Mouse (Mus musculus) heart, embryonic 13.5 days (tissue): Measurements from ENCODE around the gene Gm10130. TPM values are rescaled to one million over a fixed set of nuclear protein-coding genes. Genes with fewer than 3 reads are reported as not detected.
"Not testable (repeated sequence)": the region's sequence is repeated elsewhere in the genome, so short reads cannot be mapped to it uniquely, and the experiment has no call there.

ENCODE experiments used
- ATAC-seq: fragments of 200-750 bp; cut with Nextera tagmentation; 2 replicates; pipeline ENCODE4 v1.8.0; 2017; ENCODE audit warnings: moderate TSS enrichment; ENCODE audit not compliant: insufficient number of reproducible peaks, low FRiP score, low TSS enrichment; ENCODE audit errors: extremely low read depth
- H3K27ac ChIP-seq: fragments of 300-500 bp; sonication (generic); replicated peaks from 2 replicates; pipeline ENCODE4 v1.5.1; 2015; ENCODE audit warnings: moderate library complexity, mild to moderate bottlenecking, inconsistent platforms
- H3K27me3 ChIP-seq: fragments of 300-500 bp; sonication (generic); replicated peaks from 2 replicates; pipeline ENCODE4 v1.6.1; 2015; ENCODE audit warnings: mild to moderate bottlenecking, inconsistent platforms
- H3K36me3 ChIP-seq: fragments of 300-500 bp; sonication (generic); 2 replicates; pipeline ENCODE4 v1.6.1; 2015; ENCODE audit warnings: mild to moderate bottlenecking, inconsistent platforms
- H3K4me1 ChIP-seq: fragments of 300-500 bp; sonication (generic); 2 replicates; pipeline ENCODE4 v1.6.1; 2015; ENCODE audit warnings: inconsistent platforms
- H3K4me2 ChIP-seq: fragments of 300-500 bp; sonication (generic); 2 replicates; pipeline ENCODE4 v1.6.1; 2015; ENCODE audit warnings: inconsistent platforms, mild to moderate bottlenecking, moderate library complexity
- H3K4me3 ChIP-seq: fragments of 300-500 bp; sonication (generic); 2 replicates; pipeline ENCODE4 v1.5.1; 2015; ENCODE audit warnings: moderate library complexity, mild to moderate bottlenecking, inconsistent platforms
- H3K9ac ChIP-seq: fragments of 300-500 bp; sonication (generic); 2 replicates; pipeline ENCODE4 v1.6.1; 2015; ENCODE audit warnings: inconsistent platforms, mild to moderate bottlenecking, moderate library complexity
- H3K9me3 ChIP-seq: fragments of 300-500 bp; sonication (generic); 2 replicates; pipeline ENCODE4 v1.6.1; 2016; ENCODE audit warnings: inconsistent platforms
- WGBS: fragments of 180-500 bp; shearing (Covaris S2); methylation state at CpG from one replicate; pipeline ENCODE4 v1.1.7; 2015; ENCODE audit warnings: mixed read lengths; 5-methylcytosine and 5-hydroxymethylcytosine counted together
- polyA plus RNA-seq: library from polyadenylated mRNA; unstranded; fragments of >200 nt; fragmentation: Nextera tagmentation; extraction: Ambion mirVana; gene quantifications from 2 replicates; pipeline ENCODE4 v1.2.1, GENCODE M21; 2015

The Gm10130 gene
- 1.9 and 2.2 TPM in 2 replicates for polyA plus RNA-seq

- Histone ChIP-seq H3K4me2 (no peak within 1 kb of the TSS), H3K36me3 (peaks cover 64% of the 10 kb centered on the region), H3K9me3 (peaks cover 50% of the 10 kb centered on the region), H3K9ac (no peak within 1 kb of the TSS), H3K27ac (no peak within 1 kb of the TSS), H3K4me3 (no peak within 1 kb of the TSS), H3K27me3 (no peaks in the 10 kb centered on the region), H3K4me1 (no peaks in the 10 kb centered on the region)
- 90% methylated on average over 5 of the region's 5 CpGs for WGBS
- ATAC-seq, result no peak
These were observed at the start of gene Gm10130 for GRCm38 (mm10) chr2:150323402-150323801. Gene Gm10130 (plus strand): TSS chr2:150323702.

GRCm38 (mm10) chr2:150293669-150294068 lies 29.8 kb upstream of the Gm10130 start:
- ATAC-seq, result no peak
- no peaks in the 10 kb centered on the region for H3K4me1 ChIP-seq

GRCm38 (mm10) chr2:150299096-150299495 lies 24.4 kb upstream of the Gm10130 start:
- Histone ChIP-seq H3K27ac (no peak overlapping the region), H3K9ac (no peak overlapping the region), H3K4me1 (no peaks in the 10 kb centered on the region), H3K36me3 (no peaks in the 10 kb centered on the region), H3K9me3 (peaks cover 15% of the 10 kb centered on the region), H3K4me3 (no peak overlapping the region), H3K4me2 (no peak overlapping the region), H3K27me3 (no peaks in the 10 kb centered on the region)
- ATAC-seq, result no peak
- 22% methylated on average over 1 of the region's 1 CpGs for WGBS

More at GRCm38 (mm10) chr2:150293669-150294068, 29.8 kb upstream of the Gm10130 start:
- Histone ChIP-seq H3K27me3 (no peaks in the 10 kb centered on the region), H3K9me3 (no peaks in the 10 kb centered on the region), H3K4me3 (no peak overlapping the region), H3K36me3 (no peaks in the 10 kb centered on the region), H3K27ac (no peak overlapping the region), H3K4me2 (no peak overlapping the region), H3K9ac (no peak overlapping the region)
- WGBS, result 52% methylated on average over 6 of the region's 6 CpGs

GRCm38 (mm10) chr2:150307183-150307773 lies 16.2 kb upstream of the Gm10130 start:
- 71% methylated on average over 10 of the region's 10 CpGs for WGBS
- Histone ChIP-seq H3K4me2 (no peak overlapping the region), H3K4me3 (no peak overlapping the region), H3K4me1 (peaks cover 4% of the 10 kb centered on the region; the same call in 1 of the 2 replicates), H3K9me3 (peaks cover 4% of the 10 kb centered on the region; the same call in 1 of the 2 replicates), H3K27ac (no peak overlapping the region), H3K9ac (no peak overlapping the region), H3K27me3 (no peaks in the 10 kb centered on the region), H3K36me3 (no peaks in the 10 kb centered on the region)
- ATAC-seq, result no peak

- H3K4me2 ChIP-seq, result peak overlapping the region; percentile 73
- H3K9me3 ChIP-seq, H3K4me1 ChIP-seq, H3K27me3 ChIP-seq: not testable (repeated sequence)
- H3K27ac ChIP-seq, result peak overlapping the region; percentile 71
- 8% methylated on average over 19 of the region's 19 CpGs for WGBS
- H3K36me3 ChIP-seq, result peaks cover 11% of the 10 kb centered on the region
- H3K9ac ChIP-seq, result peak overlapping the region; percentile 85
- H3K4me3 ChIP-seq, result peak overlapping the region; percentile 71
- ATAC-seq, result peak; percentile 89
These were observed 12.3 kb upstream of the Gm10130 start for GRCm38 (mm10) chr2:150310952-150311884.

- no peak overlapping the region for H3K4me2 ChIP-seq
- H3K4me1 ChIP-seq, result peaks cover 4% of the 10 kb centered on the region; the same call in 1 of the 2 replicates
- H3K27me3 ChIP-seq, result no peaks in the 10 kb centered on the region
- H3K9me3 ChIP-seq, result peaks cover 26% of the 10 kb centered on the region; the same call in 1 of the 2 replicates
- H3K27ac ChIP-seq, result no peak overlapping the region
- no peak overlapping the region for H3K4me3 ChIP-seq
- H3K36me3 ChIP-seq, result peaks cover 41% of the 10 kb centered on the region
- H3K9ac ChIP-seq, result no peak overlapping the region
- ATAC-seq, result no peak
These were observed 7.4 kb upstream of the Gm10130 start for GRCm38 (mm10) chr2:150316140-150316539.

GRCm38 (mm10) chr2:150318973-150319372 lies 4.5 kb upstream of the Gm10130 start:
- Histone ChIP-seq H3K9me3 (peaks cover 40% of the 10 kb centered on the region), H3K4me3 (no peak overlapping the region), H3K4me1 (no peaks in the 10 kb centered on the region), H3K27ac (no peak overlapping the region), H3K9ac (no peak overlapping the region), H3K36me3 (peaks cover 57% of the 10 kb centered on the region), H3K4me2 (no peak overlapping the region), H3K27me3 (no peaks in the 10 kb centered on the region)
- 91% methylated on average over 1 of the region's 1 CpGs for WGBS
- no peak for ATAC-seq

- H3K4me1 ChIP-seq, H3K9me3 ChIP-seq, H3K27ac ChIP-seq, ATAC-seq, H3K36me3 ChIP-seq, H3K4me2 ChIP-seq, H3K4me3 ChIP-seq, H3K27me3 ChIP-seq, H3K9ac ChIP-seq: not testable (repeated sequence)
These were observed 33.6 kb downstream of the Gm10130 start for GRCm38 (mm10) chr2:150357136-150357535.

- ATAC-seq, result peak; percentile 89
- WGBS, result 8% methylated on average over 17 of the region's 17 CpGs
These were observed 38.8 kb downstream of the Gm10130 start, which contains the start of gene 3300002I08Rik for GRCm38 (mm10) chr2:150362113-150362877. Gene 3300002I08Rik (minus strand): TSS chr2:150362765.

GRCm38 (mm10) chr2:150362878-150363229 lies 39.4 kb downstream of the Gm10130 start:
- ATAC-seq, result 0 out of 2 replicates have a peak, but pooled peaks have one; percentile 17
- H3K27ac ChIP-seq, result peak overlapping the region; percentile 88
- H3K36me3 ChIP-seq, result no peaks in the 10 kb centered on the region

More at GRCm38 (mm10) chr2:150362113-150362877, 38.8 kb downstream of the Gm10130 start, which contains the start of gene 3300002I08Rik:
- H3K4me3 ChIP-seq, result peak within 1 kb of the TSS; percentile 81
- H3K9me3 ChIP-seq, H3K36me3 ChIP-seq, H3K4me1 ChIP-seq, H3K27me3 ChIP-seq: not testable (repeated sequence)
- peak within 1 kb of the TSS; percentile 62 for H3K4me2 ChIP-seq
- peak within 1 kb of the TSS; percentile 89 for H3K9ac ChIP-seq
- peak within 1 kb of the TSS; percentile 88 for H3K27ac ChIP-seq

More at GRCm38 (mm10) chr2:150362878-150363229, 39.4 kb downstream of the Gm10130 start:
- Histone ChIP-seq H3K4me2 (peak overlapping the region; percentile 62), H3K9ac (peak overlapping the region; percentile 89), H3K4me3 (peak overlapping the region; percentile 81), H3K27me3 (no peaks in the 10 kb centered on the region), H3K9me3 (no peaks in the 10 kb centered on the region), H3K4me1 (no peaks in the 10 kb centered on the region)
- 9% methylated on average over 4 of the region's 4 CpGs for WGBS
